Mouse (Mus musculus) embryonic fibroblast, embryonic 13.5 days (primary cell): ENCODE measurements at regions not wholly inside any gene's neighbourhood (a gene's known extent, or its start where the extent isn't known, plus 50 kb on each side); places are given as distances from the start of the nearest gene placed in this dataset.

Experiments used
- H3K27ac ChIP-seq: 2 replicates; pipeline ENCODE4 v1.5.1; 2012; ENCODE audit warnings: low read length, control low read depth, inconsistent platforms; ENCODE audit not compliant: insufficient read depth
- H3K4me1 ChIP-seq: 2 replicates; pipeline ENCODE4 v1.6.1; 2011; ENCODE audit warnings: low read length; ENCODE audit not compliant: control insufficient read depth, insufficient read depth
- H3K4me3 ChIP-seq: 2 replicates; pipeline ENCODE4 v1.5.1; 2011; ENCODE audit warnings: mild to moderate bottlenecking, control low read depth, low read length; ENCODE audit not compliant: insufficient read depth
- CTCF ChIP-seq: IDR thresholded peaks from 2 replicates; pipeline ENCODE4 v1.5.1; 2011; ENCODE audit warnings: mild to moderate bottlenecking, control low read depth, low read length, moderate library complexity, borderline replicate concordance; ENCODE audit not compliant: insufficient read depth
- POLR2A ChIP-seq: IDR thresholded peaks from 2 replicates; pipeline ENCODE4 v1.6.1; 2011; ENCODE audit warnings: low read depth, mild to moderate bottlenecking, control low read depth, low read length, moderate library complexity

DNA sequence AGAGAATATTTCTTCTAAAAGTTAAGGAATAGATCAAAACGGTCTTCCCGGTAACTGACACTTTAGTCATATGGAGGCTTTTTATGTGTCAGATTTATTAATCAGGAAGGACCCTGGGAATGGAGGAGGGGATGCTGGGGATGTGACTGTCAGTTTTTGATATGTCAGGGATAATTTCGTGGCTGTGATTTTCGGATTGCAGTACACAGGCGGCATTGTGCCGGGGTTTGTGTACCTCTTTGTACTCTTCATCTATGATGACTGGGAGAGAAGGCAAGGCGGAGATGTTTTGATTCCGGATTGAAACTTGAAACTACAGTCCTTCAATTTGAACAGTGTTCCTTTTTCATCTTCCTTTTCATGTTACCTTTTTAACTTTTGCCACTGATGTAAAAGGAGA is 344.2 kb downstream of the Mdfic start:
- H3K4me1 ChIP-seq: no peaks in the 10 kb centered on the region
- no peak overlapping the region for H3K4me3 ChIP-seq
- no peak overlapping the region for H3K27ac ChIP-seq
- TF ChIP-seq POLR2A (no peak), CTCF (no peak)

DNA sequence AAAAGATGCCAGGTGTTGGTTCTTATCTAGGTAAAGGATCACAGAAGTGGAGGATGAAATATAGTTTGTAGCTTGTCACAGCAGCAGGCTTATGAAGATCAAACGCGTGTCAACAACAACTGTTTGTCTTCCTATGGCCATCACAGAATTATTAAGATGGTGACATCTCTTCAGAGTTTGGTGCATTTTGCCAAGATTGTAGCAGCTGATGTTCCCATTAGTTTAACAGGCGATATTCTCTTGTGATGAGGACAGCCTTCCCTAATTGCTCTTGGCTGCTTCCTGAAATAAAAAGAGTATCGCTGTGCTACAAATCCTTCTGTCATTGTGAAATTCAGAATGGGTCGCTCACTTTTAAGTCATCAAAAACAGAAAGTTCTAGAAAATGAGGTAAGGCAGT is 344.7 kb downstream of the Mdfic start:
- Histone ChIP-seq H3K4me1 (no peaks in the 10 kb centered on the region), H3K27ac (no peak overlapping the region), H3K4me3 (no peak overlapping the region)
- TF ChIP-seq CTCF: no peak
- TF ChIP-seq POLR2A: no peak

- TF ChIP-seq POLR2A (no peak), CTCF (no peak)
- H3K4me1 ChIP-seq: no peaks in the 10 kb centered on the region
These were observed 355.8 kb downstream of the Mdfic start for GRCm38 (mm10) chr6:16076266-16076665.

DNA sequence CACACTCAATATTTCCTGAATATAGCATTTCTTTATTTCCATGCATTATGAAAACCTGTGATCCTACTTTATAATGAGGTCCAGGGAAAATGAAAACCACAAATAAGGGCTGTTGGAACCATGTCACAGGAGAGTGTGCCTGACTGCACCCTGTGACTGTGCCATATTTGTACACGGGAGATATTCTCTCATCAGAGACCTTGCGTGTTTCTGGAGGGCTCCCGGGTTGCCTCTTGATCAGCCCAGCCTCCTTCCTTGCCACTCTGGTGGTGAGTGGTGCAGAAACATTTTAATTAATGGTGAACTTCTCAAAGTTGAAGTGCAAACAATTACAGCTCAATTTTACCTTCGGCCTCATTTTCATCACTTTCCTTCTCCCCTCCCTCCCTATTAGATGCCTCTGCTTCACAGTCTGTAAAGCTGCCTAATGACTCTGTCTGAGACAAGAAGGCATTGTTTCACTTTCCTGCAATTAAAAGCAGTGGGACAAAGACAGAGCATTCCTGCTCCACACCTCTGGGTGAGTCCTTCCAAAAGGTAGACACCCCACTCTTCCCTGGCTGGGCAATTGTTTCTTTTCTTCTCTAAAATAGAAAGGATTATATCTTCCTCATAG is 356.8 kb downstream of the Mdfic start:
- TF ChIP-seq CTCF (no peak), POLR2A (no peak)
- Histone ChIP-seq H3K27ac (no peak overlapping the region), H3K4me1 (no peaks in the 10 kb centered on the region), H3K4me3 (no peak overlapping the region)

More at GRCm38 (mm10) chr6:16076266-16076665, 355.8 kb downstream of the Mdfic start:
- H3K27ac ChIP-seq: no peak overlapping the region
- H3K4me3 ChIP-seq: no peak overlapping the region

GRCm38 (mm10) chr6:16077917-16078316 is 357.5 kb downstream of the Mdfic start:
- Histone ChIP-seq H3K4me1 (no peaks in the 10 kb centered on the region), H3K4me3 (no peak overlapping the region), H3K27ac (no peak overlapping the region)
- TF ChIP-seq POLR2A: no peak
- TF ChIP-seq CTCF: no peak

DNA sequence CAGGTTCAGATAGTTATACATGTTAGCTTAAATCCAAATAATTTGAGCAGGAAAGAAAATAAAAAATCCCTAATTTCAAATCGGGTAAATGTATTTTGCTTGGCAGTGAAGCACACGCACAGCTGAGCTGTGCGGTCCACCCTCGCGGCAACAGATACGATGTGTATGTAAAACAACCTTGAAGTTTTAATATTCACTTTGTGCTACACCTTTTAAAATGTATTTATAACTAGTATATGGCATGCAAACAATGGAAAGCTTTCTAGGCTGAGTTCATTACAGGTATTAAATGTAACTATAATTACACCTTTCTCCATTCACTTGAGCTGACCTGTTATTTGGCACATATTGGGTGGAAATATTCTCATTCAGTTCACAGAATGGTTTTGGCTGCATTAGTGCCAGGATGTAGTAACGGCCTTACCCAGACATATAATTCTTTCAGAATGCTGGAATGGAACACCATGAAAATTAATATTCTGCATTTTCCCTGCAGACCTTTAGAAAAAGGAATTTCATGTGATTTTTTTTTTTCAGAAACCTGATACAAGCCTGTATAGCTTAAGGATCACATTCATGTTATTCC is 366.6 kb downstream of the Mdfic start:
- H3K27ac ChIP-seq: no peak overlapping the region
- TF ChIP-seq CTCF (no peak), POLR2A (no peak)
- H3K4me3 ChIP-seq: no peak overlapping the region
- no peaks in the 10 kb centered on the region for H3K4me1 ChIP-seq

- Histone ChIP-seq H3K4me3 (no peak overlapping the region), H3K4me1 (no peaks in the 10 kb centered on the region), H3K27ac (no peak overlapping the region)
- TF ChIP-seq POLR2A: no peak
- TF ChIP-seq CTCF: no peak
These were observed 378.3 kb downstream of the Mdfic start for GRCm38 (mm10) chr6:16098761-16099160.

- TF ChIP-seq CTCF (no peak), POLR2A (no peak)
These were observed 420.5 kb downstream of the Mdfic start for GRCm38 (mm10) chr6:16141009-16141408.

DNA sequence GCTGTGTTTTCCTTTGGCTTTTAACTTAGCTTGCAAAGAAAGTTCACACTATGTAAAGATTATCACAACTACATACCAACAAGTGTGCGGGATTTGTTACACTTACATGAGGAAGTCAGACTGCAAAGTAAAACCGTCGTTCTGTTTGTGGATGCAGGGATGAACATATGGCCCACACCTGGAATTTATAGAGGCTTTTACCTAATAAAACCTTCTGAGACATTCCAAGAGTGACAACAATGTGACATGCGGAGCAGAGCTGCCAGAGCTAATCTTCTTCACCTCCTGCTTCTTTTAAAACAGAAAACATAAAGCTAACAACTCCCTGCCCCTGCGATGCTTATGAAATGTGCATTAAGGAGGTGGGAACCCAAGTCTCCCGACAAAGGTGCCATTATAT is 424.1 kb downstream of the Mdfic start:
- Histone ChIP-seq H3K4me3 (no peak overlapping the region), H3K4me1 (no peaks in the 10 kb centered on the region), H3K27ac (no peak overlapping the region)
- TF ChIP-seq CTCF: no peak
- no peak for TF ChIP-seq POLR2A

More at GRCm38 (mm10) chr6:16141009-16141408, 420.5 kb downstream of the Mdfic start:
- Histone ChIP-seq H3K4me1 (no peaks in the 10 kb centered on the region), H3K27ac (no peak overlapping the region), H3K4me3 (no peak overlapping the region)

DNA sequence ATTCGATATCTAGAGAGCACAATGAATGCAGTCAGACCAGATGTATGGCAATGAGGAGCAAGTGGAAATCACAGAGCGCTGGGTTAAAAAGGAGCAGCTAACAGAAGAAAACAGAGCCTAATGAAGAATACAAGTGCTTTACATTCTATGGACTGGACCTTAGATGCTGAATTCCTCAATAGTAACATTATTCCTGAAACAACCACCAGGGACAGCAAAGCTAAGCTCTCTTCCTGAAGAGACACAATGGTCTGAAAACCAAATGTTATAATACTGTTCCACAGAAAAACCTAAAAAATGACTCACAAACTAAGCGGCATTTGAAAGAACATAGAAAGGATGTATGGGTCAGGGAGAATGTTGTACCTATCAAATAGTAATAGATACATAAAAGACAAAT is 430.1 kb downstream of the Mdfic start:
- TF ChIP-seq POLR2A (no peak), CTCF (no peak)
- H3K4me3 ChIP-seq: no peak overlapping the region
- H3K27ac ChIP-seq: no peak overlapping the region
- no peaks in the 10 kb centered on the region for H3K4me1 ChIP-seq
